Mouse (Mus musculus) stomach, postnatal 0 days (tissue): ENCODE results near the gene Usp54. TPM values are rescaled to one million over a fixed set of nuclear protein-coding genes. Genes with fewer than 3 reads are reported as not detected.

Experiments
- ATAC-seq: fragments of 200-750 bp; cut with Nextera tagmentation; 2 replicates; pipeline ENCODE4 v1.8.0; 2017; ENCODE audit not compliant: low FRiP score, low TSS enrichment
- DNase-seq: peaks from one replicate; pipeline ENCODE4 v3.0.0-alpha.2; 2016; ENCODE audit warnings: low spot score
- H3K27ac ChIP-seq: fragments of 300-500 bp; sonication (generic); replicated peaks from 2 replicates; pipeline ENCODE4 v1.5.1; 2014; ENCODE audit warnings: mild to moderate bottlenecking, control low read depth
- H3K27me3 ChIP-seq: fragments of 300-500 bp; sonication (generic); 2 replicates; pipeline ENCODE4 v1.6.1; 2014; ENCODE audit warnings: low read length; ENCODE audit not compliant: control insufficient read depth, insufficient read depth
- H3K36me3 ChIP-seq: fragments of 300-500 bp; sonication (generic); 2 replicates; pipeline ENCODE4 v1.6.1; 2014; ENCODE audit warnings: low read length, mixed read lengths; ENCODE audit not compliant: control insufficient read depth, insufficient read depth
- H3K4me1 ChIP-seq: fragments of 300-500 bp; sonication (generic); replicated peaks from 2 replicates; pipeline ENCODE4 v1.6.1; 2014; ENCODE audit warnings: antibody characterized with exemption; ENCODE audit not compliant: control insufficient read depth, insufficient read depth
- H3K4me2 ChIP-seq: fragments of 300-500 bp; sonication (generic); replicated peaks from 2 replicates; pipeline ENCODE4 v1.6.1; 2014; ENCODE audit warnings: low read depth, mild to moderate bottlenecking, control low read depth, moderate library complexity
- H3K4me3 ChIP-seq: fragments of 300-500 bp; sonication (generic); 2 replicates; pipeline ENCODE4 v1.5.1; 2014; ENCODE audit warnings: low read depth, low read length, control low read depth
- H3K9ac ChIP-seq: fragments of 300-500 bp; sonication (generic); 2 replicates; pipeline ENCODE4 v1.6.1; 2014; ENCODE audit warnings: mild to moderate bottlenecking, low read length, control low read depth, mixed read lengths
- H3K9me3 ChIP-seq: fragments of 300-500 bp; sonication (generic); 2 replicates; pipeline ENCODE4 v1.6.1; 2016; ENCODE audit warnings: low read length; ENCODE audit not compliant: control insufficient read depth
- CTCF ChIP-seq: IDR thresholded peaks from 2 replicates; pipeline ENCODE4 v1.5.1; 2016; ENCODE audit warnings: antibody characterized with exemption, low read depth, mild to moderate bottlenecking, moderate library complexity
- EP300 ChIP-seq: optimal IDR thresholded peaks from 2 replicates; pipeline ENCODE3; 2016; ENCODE audit warnings: antibody characterized with exemption
- WGBS: fragments of 180-500 bp; shearing (Covaris S2); extraction: QIAGEN DNeasy Blood & Tissue Kit; methylation state at CpG from one replicate; pipeline ENCODE4 v1.1.7; 2014; 5-methylcytosine and 5-hydroxymethylcytosine counted together
- polyA plus RNA-seq: library from polyadenylated mRNA; unstranded; fragments of >200 nt; fragmentation: Nextera tagmentation; extraction: Ambion mirVana; gene quantifications from 2 replicates; pipeline ENCODE4 v1.2.1, GENCODE M21; 2015

Usp54 gene
- polyA plus RNA-seq, 1 experiment from 2014 or later: 3.3 TPM

DNA sequence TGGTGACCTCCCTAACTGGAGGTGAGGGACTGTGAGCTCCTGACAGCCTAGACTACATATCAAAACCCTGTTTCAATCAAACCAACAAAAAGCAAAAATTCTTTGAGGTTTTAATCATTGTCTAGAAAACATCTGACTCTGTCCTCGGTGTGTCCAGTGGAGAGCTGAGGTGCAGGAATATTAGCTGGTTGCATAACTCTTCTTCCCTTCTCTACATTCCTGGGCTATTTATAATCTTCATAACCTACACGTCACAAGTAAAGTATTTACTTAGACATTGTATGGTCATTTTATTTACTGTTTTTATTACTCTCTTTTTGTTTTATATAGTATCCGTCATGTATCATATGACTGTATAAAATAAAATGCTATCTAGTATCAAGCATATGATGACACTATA is 31.3 kb downstream of the Usp54 start:
- no peak for TF ChIP-seq EP300
- TF ChIP-seq CTCF: no peak
- 60% methylated on average over 3 of the region's 3 CpGs for WGBS
- no peak for ATAC-seq
- Histone ChIP-seq H3K27me3 (no peaks in the 10 kb centered on the region), H3K27ac (peak overlapping the region; percentile 56; the same call in 1 of the 2 replicates), H3K4me2 (no peak overlapping the region), H3K9me3 (no peaks in the 10 kb centered on the region), H3K4me3 (no peak overlapping the region), H3K36me3 (no peaks in the 10 kb centered on the region), H3K9ac (no peak overlapping the region), H3K4me1 (0 out of 2 replicates have a peak, but pooled peaks cover 4% of the 10 kb centered on the region)
- DNase-seq: no peak

- peak; percentile 61; the same call in 1 of the 2 replicates for ATAC-seq
- Histone ChIP-seq H3K9me3 (no peaks in the 10 kb centered on the region), H3K4me3 (peak overlapping the region; percentile 1; the same call in 1 of the 2 replicates), H3K36me3 (no peaks in the 10 kb centered on the region), H3K27ac (peak overlapping the region; percentile 84), H3K27me3 (no peaks in the 10 kb centered on the region), H3K4me2 (peak overlapping the region; percentile 38; the same call in 1 of the 2 replicates), H3K9ac (no peak overlapping the region; the same call in 1 of the 2 replicates), H3K4me1 (0 out of 2 replicates have a peak, but pooled peaks cover 4% of the 10 kb centered on the region)
- WGBS: 47% methylated on average over 9 of the region's 9 CpGs
- DNase-seq: no peak
- TF ChIP-seq EP300 (no peak), CTCF (no peak)
These were observed 33.3 kb downstream of the Usp54 start for GRCm38 (mm10) chr14:20607396-20608126.

DNA sequence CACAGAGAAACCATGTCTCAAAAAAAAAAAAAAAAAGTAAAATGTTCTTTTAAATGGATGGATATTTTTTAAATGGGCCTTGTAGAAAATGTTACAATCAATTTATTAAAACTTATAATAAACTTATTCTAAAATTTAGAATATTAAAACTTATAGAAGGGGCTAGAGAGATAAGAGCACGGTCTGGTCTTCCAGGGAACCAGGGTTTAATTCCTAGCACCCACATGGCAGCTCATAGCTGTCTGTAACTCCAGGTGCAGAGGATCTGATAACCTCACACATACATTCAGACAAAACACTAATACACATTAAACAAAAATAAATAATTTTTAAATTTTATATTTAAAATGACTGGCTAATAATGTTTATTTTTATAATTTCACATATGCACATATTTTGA is 39.6 kb downstream of the Usp54 start:
- ATAC-seq (no peak), DNase-seq (no peak)
- WGBS: 93% methylated on average over 1 of the region's 1 CpGs
- Histone ChIP-seq H3K36me3 (no peaks in the 10 kb centered on the region), H3K27me3 (no peaks in the 10 kb centered on the region), H3K4me2 (no peak overlapping the region), H3K4me3 (no peak overlapping the region), H3K9me3 (no peaks in the 10 kb centered on the region), H3K9ac (no peak overlapping the region), H3K4me1 (no peaks in the 10 kb centered on the region), H3K27ac (no peak overlapping the region)
- TF ChIP-seq CTCF: no peak
- TF ChIP-seq EP300: no peak

- Histone ChIP-seq H3K27me3 (no peaks in the 10 kb centered on the region), H3K9me3 (no peaks in the 10 kb centered on the region), H3K36me3 (no peaks in the 10 kb centered on the region), H3K27ac (no peak overlapping the region), H3K9ac (no peak overlapping the region), H3K4me2 (no peak overlapping the region), H3K4me3 (no peak overlapping the region), H3K4me1 (no peaks in the 10 kb centered on the region)
- no peak for DNase-seq
- WGBS: 61% methylated on average over 2 of the region's 2 CpGs
- no peak for ATAC-seq
- TF ChIP-seq EP300 (no peak), CTCF (no peak)
These were observed 40.7 kb downstream of the Usp54 start for GRCm38 (mm10) chr14:20600203-20600602.

GRCm38 (mm10) chr14:20599542-20599941 is 41.3 kb downstream of the Usp54 start:
- Histone ChIP-seq H3K9ac (no peak overlapping the region), H3K27me3 (no peaks in the 10 kb centered on the region), H3K4me2 (no peak overlapping the region), H3K36me3 (no peaks in the 10 kb centered on the region), H3K4me3 (no peak overlapping the region), H3K9me3 (no peaks in the 10 kb centered on the region), H3K27ac (no peak overlapping the region), H3K4me1 (no peaks in the 10 kb centered on the region)
- ATAC-seq (no peak), DNase-seq (no peak)
- TF ChIP-seq CTCF: no peak
- TF ChIP-seq EP300: no peak
- 76% methylated on average over 2 of the region's 2 CpGs for WGBS

DNA sequence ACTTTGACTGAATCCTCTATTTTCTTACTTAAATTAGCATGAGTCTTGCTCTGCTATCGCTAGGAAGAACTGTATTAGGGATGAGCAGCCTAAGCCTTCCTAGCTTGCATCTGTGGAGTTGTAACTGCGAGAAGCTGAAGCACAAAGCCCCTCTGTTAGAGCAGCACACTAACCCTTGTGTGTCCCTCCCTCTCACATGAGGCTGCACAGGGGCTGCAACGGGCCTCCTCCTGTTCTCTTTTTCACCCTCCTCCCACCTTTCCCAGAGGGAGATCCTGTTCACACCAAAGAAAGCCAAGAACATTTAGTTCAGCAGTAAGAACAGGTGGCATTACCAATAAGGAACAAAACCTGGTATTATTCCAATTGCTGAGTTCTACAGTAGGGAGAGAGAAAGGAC is 45.1 kb downstream of the Usp54 start:
- no peak overlapping the region for H3K4me3 ChIP-seq
- WGBS: 64% methylated on average over 3 of the region's 3 CpGs
- DNase-seq: no peak

More for the DNA sequence above, 45.1 kb downstream of the Usp54 start:
- H3K4me2 ChIP-seq: no peak overlapping the region
- no peak for ATAC-seq
- no peaks in the 10 kb centered on the region for H3K9me3 ChIP-seq
- H3K36me3 ChIP-seq: no peaks in the 10 kb centered on the region
- H3K4me1 ChIP-seq: no peaks in the 10 kb centered on the region
- H3K27ac ChIP-seq: no peak overlapping the region
- no peak for TF ChIP-seq CTCF
- no peak for TF ChIP-seq EP300
- no peaks in the 10 kb centered on the region for H3K27me3 ChIP-seq
- no peak overlapping the region for H3K9ac ChIP-seq
